Mouse (Mus musculus) gastrocnemius, adult 18-20 months (tissue): ENCODE data around the gene Vhl. TPM values are rescaled to one million over a fixed set of nuclear protein-coding genes. Genes with fewer than 3 reads are reported as not detected.

ENCODE experiments used
- DNase-seq: peaks from one replicate; pipeline ENCODE4 v3.0.0; 2021; ENCODE audit warnings: low spot score
- long read RNA-seq, 2 experiments: library from polyadenylated mRNA; stranded (forward); transcript quantifications; one replicate each; pipeline ENCODE4 v2.0.0; 2021
- total RNA-seq, 2 experiments: library from RNA; stranded (reverse); gene quantifications; 2 replicates each; pipeline ENCODE4 v1.2.3; 2021

Vhl gene
- total RNA-seq = 1 to 10 TPM; 4.2 to 5.0 TPM
- long read RNA-seq, experiment 1, transcript Vhl-201 (3 exons, 2,792 nt) = major isoform, 13 of 14 reads
- long read RNA-seq, experiment 1, partial matches to known transcripts = 0 of 14 reads
- long read RNA-seq, experiment 1, other reads (novel, unspliced or antisense) = 1 of 14 reads
- long read RNA-seq, experiment 2, transcript Vhl-201 (3 exons, 2,792 nt) = major isoform, 12 of 12 reads
- long read RNA-seq, experiment 2, partial matches to known transcripts = 0 of 12 reads
- long read RNA-seq, experiment 2, other reads (novel, unspliced or antisense) = 0 of 12 reads

DNA sequence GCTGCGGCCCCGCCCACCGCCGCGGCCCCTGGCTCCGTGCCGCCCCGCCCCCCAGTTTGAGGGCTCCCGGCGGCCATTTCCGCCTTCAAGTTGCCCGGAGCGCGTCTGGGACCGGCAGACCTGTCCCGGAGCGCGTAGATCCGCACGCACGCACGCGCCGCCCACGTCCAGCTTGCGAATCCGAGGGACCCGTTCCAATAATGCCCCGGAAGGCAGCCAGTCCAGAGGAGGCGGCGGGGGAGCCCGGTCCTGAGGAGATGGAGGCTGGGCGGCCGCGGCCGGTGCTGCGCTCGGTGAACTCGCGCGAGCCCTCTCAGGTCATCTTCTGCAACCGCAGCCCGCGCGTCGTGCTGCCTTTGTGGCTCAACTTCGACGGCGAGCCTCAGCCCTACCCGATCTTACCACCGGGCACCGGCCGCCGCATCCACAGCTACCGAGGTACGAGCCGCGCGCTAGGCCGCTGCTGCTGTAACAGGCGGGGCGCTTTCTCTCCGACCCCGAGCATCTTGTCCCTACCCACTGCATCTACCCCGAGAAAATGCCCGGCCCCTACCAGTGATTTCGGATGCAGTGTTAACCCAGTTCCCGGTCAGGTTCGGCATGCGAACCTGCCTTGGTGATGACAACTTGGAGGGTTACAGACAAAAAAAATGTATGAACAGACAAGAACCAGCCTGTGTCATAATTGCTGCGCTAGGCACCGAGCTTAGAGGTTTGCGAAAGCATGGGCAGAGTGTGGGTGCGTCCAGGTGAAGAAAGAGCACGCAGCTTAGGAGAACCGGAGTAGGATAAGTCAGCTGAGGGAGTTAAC is at the start of gene Vhl:
Gene Vhl (plus strand): TSS at position 19 of the 811 bp plus-strand sequence.
- DNase-seq = peak; percentile 91

DNA sequence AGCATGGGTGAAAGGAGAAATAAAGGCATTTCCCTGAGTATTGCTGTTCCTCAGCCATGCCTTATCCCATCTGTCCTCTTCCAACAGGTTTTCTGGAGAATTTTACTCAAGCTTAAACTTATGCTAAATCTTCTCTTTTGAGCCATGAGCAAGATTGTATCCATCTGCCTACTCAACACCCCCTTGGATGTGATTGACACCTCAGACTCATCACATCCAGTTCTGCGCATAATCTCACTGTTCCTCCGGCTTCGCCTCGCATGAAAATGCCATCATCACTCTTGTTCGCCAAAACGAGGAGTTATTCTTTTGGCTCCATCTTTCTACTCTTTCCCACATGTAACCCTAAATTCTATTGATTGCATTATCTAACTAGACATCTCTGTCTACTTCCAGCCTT is 47.7 kb upstream of the Vhl start:
- DNase-seq = no peak

DNA sequence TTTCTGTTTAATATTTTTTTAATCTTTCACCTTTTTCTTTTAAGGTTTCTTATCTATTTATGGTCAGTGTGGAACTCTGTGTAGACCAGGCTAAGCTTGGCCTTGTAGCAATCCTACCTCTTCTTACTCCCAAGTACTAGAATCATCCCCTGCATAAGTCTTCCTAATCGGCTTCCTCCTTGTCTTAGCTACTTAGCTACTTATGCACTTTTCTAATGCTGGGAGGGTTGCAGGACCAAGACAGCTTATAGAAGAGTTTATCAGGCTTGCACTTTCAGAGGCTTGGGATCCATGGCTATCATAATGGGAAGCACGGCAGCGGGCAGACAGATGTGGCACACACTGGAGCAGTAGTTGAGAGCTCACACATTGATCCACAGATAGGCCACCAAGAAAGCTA is 44.5 kb upstream of the Vhl start:
- no peak for DNase-seq

DNA sequence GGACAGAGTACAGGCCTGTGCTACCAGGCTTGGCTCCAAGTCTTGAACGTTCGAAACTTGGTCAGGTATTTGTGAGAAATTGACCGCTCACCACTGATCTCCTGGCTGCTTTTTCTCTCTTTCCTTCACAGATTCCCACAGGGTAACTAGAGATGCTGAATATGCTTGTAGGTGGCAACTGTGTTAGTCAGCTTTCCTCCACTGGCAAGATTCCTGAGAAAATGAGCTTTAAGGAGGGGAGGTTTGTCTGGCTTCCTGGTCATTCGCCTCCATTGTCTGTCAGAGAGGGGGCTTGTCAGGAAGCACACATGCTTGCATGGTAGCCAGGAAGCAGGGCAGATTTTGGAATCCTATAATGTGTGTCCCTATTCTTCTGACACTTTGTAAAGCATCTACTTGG is 40.7 kb upstream of the Vhl start:
- no peak for DNase-seq

DNA sequence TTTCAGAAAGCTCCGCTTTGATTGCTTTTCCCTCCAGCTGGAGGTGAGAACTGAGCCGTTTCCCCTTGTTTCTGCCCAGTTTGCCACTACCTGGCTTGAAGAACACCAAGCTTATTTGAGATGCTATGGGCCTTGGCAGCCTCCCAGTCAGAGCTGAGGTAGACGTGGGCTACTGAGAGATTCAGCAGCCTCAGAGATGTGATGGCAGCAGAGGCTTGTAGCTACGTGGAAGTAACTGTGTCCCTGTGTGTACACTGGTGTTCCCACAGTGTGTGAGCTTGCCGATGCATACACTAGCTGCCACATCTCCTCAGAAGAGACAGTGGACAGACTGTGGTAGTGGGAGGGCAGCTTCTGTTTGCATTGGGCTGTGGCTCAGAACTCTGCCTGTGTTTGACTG is 38.7 kb upstream of the Vhl start:
- no peak for DNase-seq

DNA sequence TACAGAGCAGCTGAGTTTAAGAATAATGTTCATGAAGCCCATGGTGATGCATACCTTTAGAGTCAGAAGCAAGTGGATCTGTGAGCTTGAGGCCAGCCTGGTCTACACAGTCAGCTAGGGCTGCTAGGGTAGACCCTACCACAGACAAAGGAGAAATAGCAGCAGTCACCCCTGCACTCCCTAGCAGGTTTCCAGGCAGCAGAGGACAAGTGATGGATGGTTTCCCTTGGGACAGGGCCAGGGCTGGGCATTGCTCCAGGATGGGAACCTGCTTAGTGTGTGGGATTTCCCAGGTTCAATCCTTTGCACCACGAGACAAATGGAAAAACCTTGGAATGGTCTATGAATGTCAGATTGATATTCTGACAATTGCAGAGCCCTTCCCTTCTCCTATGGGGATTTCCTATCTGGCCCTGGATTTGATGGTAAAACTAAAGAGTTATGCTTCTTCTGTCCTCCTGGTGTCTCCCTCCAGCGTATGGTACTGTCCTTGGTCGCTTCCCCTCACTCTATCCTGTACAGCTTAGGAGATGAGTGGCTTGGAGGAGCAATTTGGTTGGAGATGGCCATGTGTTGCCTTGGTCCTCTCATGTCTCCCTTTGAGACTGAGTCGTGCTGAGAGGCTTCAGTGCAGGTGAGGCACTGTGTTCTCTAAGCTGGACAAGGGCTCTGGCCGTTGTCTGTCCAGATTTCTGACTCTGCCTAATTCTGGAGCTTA is 37.1 kb upstream of the Vhl start:
- no peak for DNase-seq

DNA sequence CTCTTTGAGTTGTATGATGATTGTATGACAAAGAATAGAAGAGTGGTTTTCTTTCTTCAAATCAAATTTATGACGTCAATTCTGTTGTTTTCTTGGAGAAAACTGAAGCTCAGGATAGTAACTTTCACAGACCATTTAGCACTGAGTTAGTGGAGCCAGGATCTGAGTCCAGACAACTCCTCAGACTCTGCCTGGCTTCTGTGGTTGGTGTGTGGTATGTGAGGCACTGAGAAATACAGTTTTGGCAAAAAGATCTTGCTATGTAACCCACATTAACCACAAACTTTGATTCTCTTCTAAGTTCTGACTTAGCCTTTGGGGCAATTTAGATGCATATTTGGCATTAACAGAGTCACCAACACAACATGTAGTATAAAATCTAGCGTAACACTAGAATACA is 31.1 kb upstream of the Vhl start:
- DNase-seq = no peak

DNA sequence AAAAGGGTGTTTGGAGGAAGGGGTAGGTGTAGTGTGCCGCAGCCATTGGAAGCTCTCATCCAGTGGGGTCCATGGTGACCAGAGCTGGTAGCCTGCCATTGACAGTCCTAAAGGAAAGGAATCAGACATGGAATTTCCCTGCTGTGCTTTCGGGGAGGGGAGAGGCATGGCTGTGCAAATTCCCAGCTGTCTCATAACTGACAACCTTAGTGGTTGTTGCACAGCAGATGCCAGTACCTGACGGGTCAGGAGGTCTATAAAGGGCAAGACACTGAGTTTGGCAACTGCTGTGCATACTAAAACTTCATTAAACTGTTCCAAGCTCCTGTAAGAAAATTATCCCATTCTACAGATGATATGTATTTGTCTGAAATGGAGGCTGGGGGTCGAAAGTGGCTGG is 25.8 kb upstream of the Vhl start:
- DNase-seq = no peak

DNA sequence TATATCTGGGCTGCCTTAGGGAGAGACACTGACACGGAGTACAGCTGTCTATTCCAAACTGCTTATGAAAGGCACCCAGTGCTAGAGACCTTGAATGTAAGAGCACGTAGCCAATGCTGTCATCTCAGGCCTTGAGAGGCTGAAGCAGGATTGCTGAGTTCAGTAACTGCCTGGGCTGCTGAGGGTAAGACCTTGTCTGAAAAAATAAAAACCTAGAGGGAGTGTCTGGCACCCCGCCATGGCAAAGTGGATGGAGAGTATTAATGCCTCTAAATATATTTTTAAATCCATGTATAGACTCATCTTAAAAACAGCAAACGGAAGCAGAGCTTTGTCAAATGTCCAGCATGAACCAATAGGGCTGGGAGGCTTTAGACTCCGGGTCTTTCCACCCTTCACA is 23.9 kb upstream of the Vhl start:
- no peak for DNase-seq

DNA sequence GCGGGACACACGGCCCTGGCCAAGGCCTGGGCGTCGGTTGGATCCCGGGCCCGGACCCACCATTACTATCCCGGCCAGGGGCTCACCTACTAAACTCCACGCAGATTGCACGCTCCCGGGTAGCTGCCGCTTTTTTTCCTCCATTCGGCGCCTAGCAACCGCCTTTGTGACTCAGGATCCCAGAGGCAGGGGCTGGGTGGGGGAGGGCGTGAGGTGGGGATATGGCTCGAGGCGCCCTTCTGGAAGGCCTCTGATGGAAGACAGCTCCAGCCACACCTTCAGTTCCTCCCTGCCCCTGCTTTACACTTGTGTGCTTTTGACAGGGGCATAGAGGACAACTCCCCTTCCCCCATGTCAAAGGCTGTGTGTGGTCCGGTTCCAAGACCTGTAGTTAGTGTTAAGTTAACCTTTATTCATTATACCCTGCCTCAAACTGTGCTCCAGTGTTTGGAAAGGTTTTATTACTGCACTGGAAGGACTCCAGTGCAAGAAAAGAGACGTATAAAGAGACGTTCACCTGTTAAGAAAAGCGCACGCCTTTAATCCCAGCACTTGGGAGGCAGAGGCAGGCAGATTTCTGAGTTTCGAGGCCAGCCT is 23.1 kb upstream of the Vhl start, which contains the start of gene Fancd2os:
Gene Fancd2os (minus strand): TSS at position 173 of the 597 bp plus-strand sequence.
- no peak for DNase-seq

DNA sequence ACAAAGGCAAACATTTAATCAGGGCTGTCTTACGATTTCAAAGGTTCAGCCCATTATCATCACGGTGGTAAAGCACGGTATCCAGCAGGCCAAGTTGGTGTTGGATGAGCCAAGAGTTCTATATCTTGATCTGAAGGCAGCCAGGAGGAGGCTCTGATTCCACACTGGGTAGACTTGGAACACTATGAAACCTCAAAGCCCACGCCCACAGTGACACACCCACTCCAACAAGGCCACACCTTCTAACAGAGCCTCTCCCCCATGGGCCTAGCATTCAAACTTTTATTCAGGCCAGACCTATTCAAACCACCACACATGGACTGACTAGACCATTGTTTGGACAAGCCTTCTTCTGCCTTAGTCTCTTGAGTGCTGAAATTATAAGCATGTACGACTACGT is 20.9 kb upstream of the Vhl start:
- DNase-seq = no peak

DNA sequence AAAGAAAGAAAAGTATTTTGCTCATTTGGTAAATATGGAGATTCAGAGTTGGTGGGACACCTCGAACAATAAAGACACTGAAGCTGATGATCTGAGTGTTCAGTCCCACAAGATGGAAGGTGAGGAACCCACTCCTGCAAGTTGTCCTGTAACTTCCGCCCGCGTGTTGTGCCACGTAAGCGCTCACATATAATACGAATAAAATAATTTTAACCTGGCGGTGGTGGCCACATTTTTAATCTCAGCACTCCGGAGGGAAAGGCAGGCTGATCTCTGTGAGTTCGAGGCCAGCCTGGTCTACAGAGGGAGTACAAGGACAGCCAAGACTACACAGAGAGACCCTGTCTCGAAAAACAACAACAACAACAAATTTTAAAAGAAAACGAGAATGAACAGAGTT is 19.8 kb upstream of the Vhl start:
- no peak for DNase-seq

DNA sequence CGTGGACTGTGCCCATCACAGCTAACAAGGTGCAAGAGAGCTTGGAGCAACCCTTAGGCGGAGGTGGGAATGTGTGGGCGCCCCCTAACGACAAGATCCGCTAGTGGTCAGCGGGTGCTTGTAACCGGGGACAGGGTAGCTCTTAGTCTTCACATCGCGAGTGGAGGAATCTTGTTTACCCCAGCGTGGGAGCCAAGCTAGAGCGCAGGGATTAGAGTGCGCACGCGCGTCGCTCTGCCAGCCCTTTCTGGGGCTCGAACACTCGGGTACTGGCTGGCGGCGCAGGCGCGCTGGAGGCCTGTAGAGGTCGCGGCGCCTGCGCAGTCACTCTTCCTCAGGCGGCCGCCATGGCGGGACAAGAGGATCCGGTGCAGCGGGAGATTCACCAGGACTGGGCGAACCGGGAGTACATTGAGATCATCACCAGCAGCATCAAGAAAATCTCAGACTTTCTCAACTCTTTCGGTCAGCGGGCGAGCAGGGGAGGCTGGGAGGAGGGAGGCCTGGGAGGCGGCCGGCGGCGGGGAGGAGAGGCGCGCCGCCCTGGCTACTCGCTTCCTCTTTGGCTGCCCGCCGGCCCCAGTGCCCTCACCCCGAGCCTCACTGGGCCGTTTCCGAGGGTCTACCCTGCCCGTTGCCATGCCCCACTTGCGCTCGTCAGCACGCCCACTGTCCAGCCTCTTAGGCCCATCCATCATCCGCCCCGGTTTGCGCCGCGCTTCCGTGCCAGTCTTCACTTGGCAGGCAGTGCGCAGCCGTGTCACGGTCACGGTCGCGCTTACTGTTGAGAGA is 19.1 kb upstream of the Vhl start, which contains the start of gene Brk1:
Gene Brk1 (plus strand): TSS at position 341 of the 792 bp plus-strand sequence.
- DNase-seq = peak; percentile 80

DNA sequence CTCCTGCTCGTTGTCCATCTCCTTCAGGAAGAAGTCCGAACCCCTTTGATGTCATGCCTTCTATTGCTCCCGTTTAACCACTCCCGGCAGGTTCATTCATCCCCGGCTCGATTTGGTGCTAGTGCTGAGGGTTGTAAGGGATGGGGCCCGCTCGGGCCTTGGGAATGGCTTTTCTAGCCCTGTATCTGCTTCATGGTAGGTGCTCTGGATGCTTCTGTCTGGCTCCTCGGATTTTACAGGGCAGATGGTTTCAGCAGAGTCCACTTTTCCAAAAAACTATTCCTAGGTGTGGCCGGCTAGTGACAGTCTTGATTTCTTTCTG is 18.6 kb upstream of the Vhl start:
- no peak for DNase-seq

DNA sequence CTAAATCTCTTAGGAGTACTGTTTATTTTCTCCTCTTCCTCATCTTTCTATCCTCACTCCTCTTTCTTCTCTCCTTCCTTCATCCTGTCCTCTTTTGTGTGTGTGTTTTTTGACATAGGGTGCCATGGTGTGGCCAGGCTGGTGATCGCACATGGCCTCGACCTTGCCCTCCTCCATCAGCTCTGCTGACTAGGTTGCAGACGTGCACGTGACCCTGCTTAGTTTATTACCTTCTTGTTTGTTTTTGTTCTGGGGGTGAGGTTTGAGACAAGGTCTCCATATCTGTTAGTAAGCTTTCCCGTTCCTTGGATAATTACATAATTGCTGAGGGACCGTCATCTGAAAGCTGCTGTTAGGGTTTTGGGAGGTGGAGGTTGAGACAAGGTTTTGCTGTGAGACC is 14.9 kb upstream of the Vhl start:
- DNase-seq = no peak

DNA sequence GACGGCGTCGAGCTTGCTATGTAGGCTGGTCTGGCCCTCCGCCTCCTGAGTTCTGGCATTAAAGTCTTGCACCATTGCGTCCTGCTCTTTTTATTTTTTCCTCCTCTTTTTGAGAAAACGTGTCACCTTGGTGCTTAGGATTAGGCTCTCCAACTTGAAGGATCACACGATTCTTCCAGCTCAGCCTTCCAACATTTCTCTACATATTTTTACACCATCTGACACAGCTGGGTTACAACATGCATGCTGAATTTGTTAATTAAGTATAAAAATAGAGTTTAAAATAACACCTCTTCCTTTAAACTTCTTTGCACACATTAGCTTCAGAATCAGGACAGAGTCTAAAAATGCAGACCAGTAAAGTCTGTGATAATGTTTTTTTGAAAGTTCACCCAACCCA is 14.5 kb upstream of the Vhl start:
- no peak for DNase-seq

DNA sequence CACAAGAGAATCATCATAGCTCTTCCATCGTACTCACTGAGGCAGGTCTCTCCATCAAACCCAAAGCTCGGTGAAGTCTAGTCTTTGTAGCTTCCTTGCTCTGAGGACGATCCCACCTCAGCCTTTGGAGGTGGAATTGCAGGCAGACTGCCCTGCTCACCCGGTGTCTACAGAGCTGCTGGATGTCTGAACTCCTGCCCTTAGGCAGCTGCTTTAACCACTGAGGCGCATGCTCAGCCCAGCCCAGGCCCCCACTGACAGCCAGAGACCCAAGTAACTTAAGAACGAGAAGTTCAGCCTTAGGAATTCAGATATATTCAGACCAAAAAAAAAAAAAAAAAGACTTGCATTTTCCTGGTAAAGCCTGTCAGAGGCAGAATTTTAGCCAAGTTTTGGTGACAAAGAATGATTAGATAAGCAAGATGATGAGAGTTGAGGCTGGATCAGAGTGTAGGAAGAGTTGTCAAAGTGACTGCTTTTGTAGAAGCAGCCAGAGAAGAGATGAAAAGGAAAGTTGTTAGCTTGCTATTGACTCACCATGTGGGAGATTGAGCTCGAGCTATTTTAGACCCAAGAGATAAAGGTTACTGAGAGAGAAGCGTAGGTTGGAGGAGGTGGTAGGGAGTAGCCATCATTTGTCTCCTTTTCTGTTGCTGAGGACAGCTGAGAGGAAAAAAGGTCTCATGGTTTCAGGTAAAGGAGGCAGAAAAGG is 11.3 kb upstream of the Vhl start:
- DNase-seq = no peak

DNA sequence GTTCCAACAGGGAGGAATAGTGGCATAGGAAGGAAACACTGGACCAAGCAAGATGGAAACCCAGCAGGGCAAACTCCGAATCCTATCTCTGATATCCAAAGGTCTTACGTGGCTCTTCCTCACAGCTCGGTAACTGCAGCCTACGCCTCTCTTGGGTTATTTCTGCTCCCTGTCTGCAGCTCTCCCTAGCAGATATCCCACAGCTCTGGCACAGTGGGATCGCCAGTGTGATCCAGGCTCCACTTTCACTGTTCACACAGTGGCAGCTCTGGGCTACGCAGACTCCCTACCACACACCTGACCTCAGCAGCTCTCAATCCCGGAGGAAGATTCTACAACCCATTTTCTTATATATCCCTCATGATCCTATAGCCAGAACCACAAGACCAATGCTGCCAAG is 9.6 kb upstream of the Vhl start:
- no peak for DNase-seq

DNA sequence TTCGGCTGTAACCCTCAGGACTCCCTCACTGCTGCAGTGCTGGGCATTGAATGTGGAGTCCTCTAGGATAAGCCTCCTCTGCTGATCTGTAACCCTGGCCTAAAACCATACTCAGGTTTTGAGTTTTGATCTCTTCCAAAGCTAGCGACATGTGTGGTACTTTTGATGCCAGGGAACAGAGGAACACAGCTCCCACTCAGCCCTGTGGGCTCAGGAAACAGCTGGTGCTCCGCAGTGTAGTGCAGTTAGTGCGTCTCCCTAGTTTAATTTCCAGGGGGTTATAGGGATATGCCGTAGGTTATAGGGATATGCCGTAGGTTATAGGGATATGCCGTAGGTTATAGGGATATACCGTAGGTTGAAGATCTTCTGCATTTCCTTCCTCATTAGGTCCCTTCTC is 8.8 kb upstream of the Vhl start:
- DNase-seq = no peak

DNA sequence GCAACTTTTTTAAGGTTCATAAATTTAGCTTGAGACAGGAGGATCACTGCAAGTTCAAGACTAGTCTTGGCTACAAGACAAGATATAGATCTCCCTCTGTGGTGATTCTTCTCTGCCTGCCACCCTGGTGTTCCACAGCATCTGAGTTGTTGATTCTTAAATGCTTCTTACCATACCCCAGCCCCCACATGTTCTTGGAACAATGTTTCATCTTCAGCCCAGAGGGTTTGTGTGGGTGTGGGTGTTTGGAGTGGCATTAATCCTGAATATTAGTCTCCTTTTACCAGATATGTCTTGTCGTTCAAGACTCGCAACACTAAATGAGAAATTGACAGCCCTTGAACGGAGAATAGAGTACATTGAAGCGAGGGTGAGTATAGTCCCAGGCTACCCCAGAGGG is 8.3 kb upstream of the Vhl start:
- DNase-seq = no peak

DNA sequence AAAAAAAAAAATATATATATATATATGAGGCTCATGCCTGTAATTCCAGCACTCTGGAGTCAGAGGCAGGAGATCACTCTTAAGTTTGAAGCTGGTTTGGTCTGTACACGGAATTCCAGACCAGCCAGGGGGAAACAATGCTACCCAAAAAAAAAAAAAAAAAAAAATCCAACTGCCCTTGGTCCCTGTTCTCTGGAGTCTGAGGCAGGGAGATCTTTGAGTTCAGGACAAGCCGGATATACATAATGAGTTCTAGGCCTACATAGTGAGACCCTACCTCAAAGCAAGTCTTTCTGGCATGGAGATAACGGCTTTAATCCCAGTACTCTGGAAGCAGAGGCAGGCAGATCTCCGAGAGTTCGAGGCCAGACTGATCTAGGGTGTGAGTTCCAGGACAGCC is 373 bp upstream of the Vhl start:
- DNase-seq = no peak
